Mouse (Mus musculus): ENCODE results near the gene Wbp4. TPM values are rescaled to one million over a fixed set of nuclear protein-coding genes. Genes with fewer than 3 reads are reported as not detected.

Wbp4 gene
- polyA plus RNA-seq, 1 experiment from 2014 or later = 69.4 TPM

DNA sequence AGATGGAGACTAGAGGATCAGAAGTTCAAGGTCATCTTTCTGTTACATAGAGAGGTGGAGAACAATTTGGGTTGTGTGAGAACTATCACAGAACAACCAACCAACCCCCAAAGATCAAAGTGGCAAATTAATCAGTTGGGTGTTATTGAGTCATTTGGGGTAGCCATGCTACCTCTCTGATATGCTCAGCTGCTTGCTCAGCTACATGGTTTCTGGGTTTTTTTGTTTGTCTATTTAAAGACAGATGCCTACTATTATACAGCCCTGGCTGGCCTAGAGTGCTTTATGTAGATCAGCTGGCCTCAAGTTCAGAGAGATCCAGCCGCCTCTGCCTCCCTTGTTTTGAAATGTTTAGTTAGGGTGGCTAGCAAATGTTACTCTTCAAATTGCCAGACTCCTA, 39.7 kb upstream of the Wbp4 start:
- no peak overlapping the region for H3K27ac ChIP-seq (replicated peaks; ENCODE audit: low read depth, low read length)
- H3K9me3 ChIP-seq (replicated peaks; ENCODE audit: control insufficient read depth, low read length) = no peaks in the 10 kb centered on the region
- no peak overlapping the region for H3K4me3 ChIP-seq (ENCODE audit: low read depth, low read length)
- H3K4me2 ChIP-seq (ENCODE audit: low read depth, low read length) = no peak overlapping the region
- H3K4me1 ChIP-seq (ENCODE audit: control insufficient read depth, insufficient read depth, low read length) = no peaks in the 10 kb centered on the region
- no peaks in the 10 kb centered on the region for H3K27me3 ChIP-seq (ENCODE audit: control insufficient read depth, insufficient read depth, low read length)
- H3K36me3 ChIP-seq (replicated peaks; ENCODE audit: control insufficient read depth, insufficient read depth, low read depth, low read length) = no peaks in the 10 kb centered on the region
- 85% methylated on average over 1 of the region's 1 CpGs for WGBS
- DNase-seq (ENCODE audit: low spot score) (no peak), ATAC-seq (replicated peaks; ENCODE audit: insufficient number of reproducible peaks, low FRiP score, low TSS enrichment, low read depth) (no peak)
- no peak overlapping the region for H3K9ac ChIP-seq (replicated peaks; ENCODE audit: low read length)

- no peaks in the 10 kb centered on the region for H3K4me1 ChIP-seq (ENCODE audit: control insufficient read depth, insufficient read depth, low read length)
- DNase-seq (ENCODE audit: low spot score) (no peak), ATAC-seq (replicated peaks; ENCODE audit: insufficient number of reproducible peaks, low FRiP score, low TSS enrichment, low read depth) (no peak)
- H3K36me3 ChIP-seq (replicated peaks; ENCODE audit: control insufficient read depth, insufficient read depth, low read depth, low read length) = no peaks in the 10 kb centered on the region
- H3K27ac ChIP-seq (replicated peaks; ENCODE audit: low read depth, low read length) = no peak overlapping the region
- no peak overlapping the region for H3K4me2 ChIP-seq (ENCODE audit: low read depth, low read length)
- H3K27me3 ChIP-seq (ENCODE audit: control insufficient read depth, insufficient read depth, low read length) = no peaks in the 10 kb centered on the region
- no peak overlapping the region for H3K9ac ChIP-seq (replicated peaks; ENCODE audit: low read length)
- H3K9me3 ChIP-seq (replicated peaks; ENCODE audit: control insufficient read depth, low read length) = no peaks in the 10 kb centered on the region
- no peak overlapping the region for H3K4me3 ChIP-seq (ENCODE audit: low read depth, low read length)
Measured at GRCm38 (mm10) chr14:79520612-79521011, 39.3 kb upstream of the Wbp4 start.

GRCm38 (mm10) chr14:79519663-79519975, 38.3 kb upstream of the Wbp4 start:
- Histone ChIP-seq H3K36me3 (replicated peaks; ENCODE audit: control insufficient read depth, insufficient read depth, low read depth, low read length) (no peaks in the 10 kb centered on the region), H3K9ac (replicated peaks; ENCODE audit: low read length) (no peak overlapping the region; the same call in 1 of the 2 replicates), H3K4me2 (ENCODE audit: low read depth, low read length) (no peak overlapping the region), H3K4me3 (ENCODE audit: low read depth, low read length) (no peak overlapping the region), H3K27ac (replicated peaks; ENCODE audit: low read depth, low read length) (no peak overlapping the region), H3K27me3 (ENCODE audit: control insufficient read depth, insufficient read depth, low read length) (no peaks in the 10 kb centered on the region), H3K9me3 (replicated peaks; ENCODE audit: control insufficient read depth, low read length) (no peaks in the 10 kb centered on the region), H3K4me1 (ENCODE audit: control insufficient read depth, insufficient read depth, low read length) (no peaks in the 10 kb centered on the region)
- DNase-seq (ENCODE audit: low spot score) (no peak), ATAC-seq (replicated peaks; ENCODE audit: insufficient number of reproducible peaks, low FRiP score, low TSS enrichment, low read depth) (no peak)
- 30% methylated on average over 1 of the region's 1 CpGs for WGBS

- ATAC-seq (replicated peaks; ENCODE audit: insufficient number of reproducible peaks, low FRiP score, low TSS enrichment, low read depth) (no peak), DNase-seq (ENCODE audit: low spot score) (no peak)
- Histone ChIP-seq H3K4me1 (ENCODE audit: control insufficient read depth, insufficient read depth, low read length) (no peaks in the 10 kb centered on the region), H3K36me3 (replicated peaks; ENCODE audit: control insufficient read depth, insufficient read depth, low read depth, low read length) (no peaks in the 10 kb centered on the region), H3K27ac (replicated peaks; ENCODE audit: low read depth, low read length) (no peak overlapping the region), H3K4me3 (ENCODE audit: low read depth, low read length) (no peak overlapping the region), H3K9me3 (replicated peaks; ENCODE audit: control insufficient read depth, low read length) (no peaks in the 10 kb centered on the region), H3K27me3 (ENCODE audit: control insufficient read depth, insufficient read depth, low read length) (no peaks in the 10 kb centered on the region), H3K4me2 (ENCODE audit: low read depth, low read length) (no peak overlapping the region), H3K9ac (replicated peaks; ENCODE audit: low read length) (no peak overlapping the region; the same call in 1 of the 2 replicates)
- WGBS = 74% methylated on average over 19 of the region's 19 CpGs
Measured at GRCm38 (mm10) chr14:79518761-79519662, 37.7 kb upstream of the Wbp4 start.

- WGBS = 78% methylated on average over 2 of the region's 2 CpGs
- Histone ChIP-seq H3K36me3 (replicated peaks; ENCODE audit: control insufficient read depth, insufficient read depth, low read depth, low read length) (no peaks in the 10 kb centered on the region), H3K27ac (replicated peaks; ENCODE audit: low read depth, low read length) (no peak overlapping the region), H3K4me3 (ENCODE audit: low read depth, low read length) (no peak overlapping the region), H3K4me2 (ENCODE audit: low read depth, low read length) (no peak overlapping the region), H3K9ac (replicated peaks; ENCODE audit: low read length) (no peak overlapping the region), H3K9me3 (replicated peaks; ENCODE audit: control insufficient read depth, low read length) (no peaks in the 10 kb centered on the region), H3K4me1 (ENCODE audit: control insufficient read depth, insufficient read depth, low read length) (no peaks in the 10 kb centered on the region), H3K27me3 (ENCODE audit: control insufficient read depth, insufficient read depth, low read length) (no peaks in the 10 kb centered on the region)
- no peak for DNase-seq (ENCODE audit: low spot score)
- no peak for ATAC-seq (replicated peaks; ENCODE audit: insufficient number of reproducible peaks, low FRiP score, low TSS enrichment, low read depth)
Measured at GRCm38 (mm10) chr14:79518123-79518522, 36.8 kb upstream of the Wbp4 start.

- Histone ChIP-seq H3K27ac (replicated peaks; ENCODE audit: low read depth, low read length) (no peak overlapping the region), H3K4me1 (ENCODE audit: control insufficient read depth, insufficient read depth, low read length) (no peaks in the 10 kb centered on the region), H3K36me3 (replicated peaks; ENCODE audit: control insufficient read depth, insufficient read depth, low read depth, low read length) (no peaks in the 10 kb centered on the region), H3K4me2 (ENCODE audit: low read depth, low read length) (no peak overlapping the region), H3K9me3 (replicated peaks; ENCODE audit: control insufficient read depth, low read length) (no peaks in the 10 kb centered on the region), H3K9ac (replicated peaks; ENCODE audit: low read length) (no peak overlapping the region), H3K4me3 (ENCODE audit: low read depth, low read length) (no peak overlapping the region), H3K27me3 (ENCODE audit: control insufficient read depth, insufficient read depth, low read length) (no peaks in the 10 kb centered on the region)
- DNase-seq (ENCODE audit: low spot score) = no peak
- no peak for ATAC-seq (replicated peaks; ENCODE audit: insufficient number of reproducible peaks, low FRiP score, low TSS enrichment, low read depth)
- 85% methylated on average over 8 of the region's 8 CpGs for WGBS
Measured at GRCm38 (mm10) chr14:79517185-79517740, 35.9 kb upstream of the Wbp4 start.

DNA sequence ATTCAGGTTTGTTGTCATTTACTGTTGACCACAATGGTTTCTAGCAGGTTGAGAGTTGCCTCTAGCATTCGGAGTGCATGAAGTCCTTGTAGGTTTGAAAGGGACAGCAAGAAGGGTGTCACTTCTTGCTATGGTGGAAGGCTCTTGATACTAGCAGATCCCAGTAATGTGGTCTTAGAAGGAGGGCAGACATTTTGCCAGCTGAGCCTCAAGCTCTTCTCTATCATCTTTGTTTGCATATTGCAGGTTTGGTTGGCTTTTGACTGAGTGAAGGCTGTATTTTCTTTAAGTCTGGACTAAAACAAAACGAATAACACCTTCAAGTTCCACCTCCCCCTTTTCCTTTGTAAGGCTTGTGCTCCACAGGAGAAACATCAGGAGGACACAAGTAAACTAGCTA, 35.4 kb upstream of the Wbp4 start:
- no peaks in the 10 kb centered on the region for H3K9me3 ChIP-seq (replicated peaks; ENCODE audit: control insufficient read depth, low read length)
- ATAC-seq (replicated peaks; ENCODE audit: insufficient number of reproducible peaks, low FRiP score, low TSS enrichment, low read depth) = no peak
- 82% methylated on average over 2 of the region's 2 CpGs for WGBS

DNA sequence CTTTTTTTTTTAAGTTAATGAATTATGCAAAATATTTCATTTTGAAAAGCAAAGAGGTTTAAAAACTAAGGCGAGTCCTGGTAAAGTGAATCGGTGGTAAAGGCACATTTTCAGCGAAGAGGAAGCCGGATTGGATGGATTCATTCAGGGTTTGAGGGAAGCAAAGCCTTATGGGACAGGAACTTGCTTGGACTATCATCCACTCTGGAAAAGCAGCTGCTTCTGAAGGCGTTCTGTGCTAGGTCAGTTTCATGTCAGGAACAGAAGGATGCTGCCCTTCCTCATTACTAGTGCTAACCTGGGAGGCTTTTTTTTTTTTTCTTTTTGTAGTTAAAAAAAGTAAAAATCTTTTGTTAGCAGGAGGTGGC, 34.9 kb upstream of the Wbp4 start:
- Histone ChIP-seq H3K4me3 (ENCODE audit: low read depth, low read length) (no peak overlapping the region), H3K4me2 (ENCODE audit: low read depth, low read length) (no peak overlapping the region), H3K36me3 (replicated peaks; ENCODE audit: control insufficient read depth, insufficient read depth, low read depth, low read length) (no peaks in the 10 kb centered on the region), H3K9me3 (replicated peaks; ENCODE audit: control insufficient read depth, low read length) (no peaks in the 10 kb centered on the region), H3K9ac (replicated peaks; ENCODE audit: low read length) (no peak overlapping the region), H3K27me3 (ENCODE audit: control insufficient read depth, insufficient read depth, low read length) (no peaks in the 10 kb centered on the region), H3K27ac (replicated peaks; ENCODE audit: low read depth, low read length) (no peak overlapping the region), H3K4me1 (ENCODE audit: control insufficient read depth, insufficient read depth, low read length) (no peaks in the 10 kb centered on the region)
- ATAC-seq (replicated peaks; ENCODE audit: insufficient number of reproducible peaks, low FRiP score, low TSS enrichment, low read depth) (no peak), DNase-seq (ENCODE audit: low spot score) (no peak)
- 81% methylated on average over 5 of the region's 5 CpGs for WGBS

More for the DNA sequence above, 35.4 kb upstream of the Wbp4 start:
- no peak overlapping the region for H3K4me3 ChIP-seq (ENCODE audit: low read depth, low read length)
- H3K27ac ChIP-seq (replicated peaks; ENCODE audit: low read depth, low read length) = no peak overlapping the region
- DNase-seq (ENCODE audit: low spot score) = no peak
- H3K4me2 ChIP-seq (ENCODE audit: low read depth, low read length) = no peak overlapping the region
- no peak overlapping the region for H3K9ac ChIP-seq (replicated peaks; ENCODE audit: low read length)
- no peaks in the 10 kb centered on the region for H3K36me3 ChIP-seq (replicated peaks; ENCODE audit: control insufficient read depth, insufficient read depth, low read depth, low read length)
- no peaks in the 10 kb centered on the region for H3K4me1 ChIP-seq (ENCODE audit: control insufficient read depth, insufficient read depth, low read length)
- H3K27me3 ChIP-seq (ENCODE audit: control insufficient read depth, insufficient read depth, low read length) = no peaks in the 10 kb centered on the region
